Mouse (Mus musculus): ENCODE measurements around the gene Memo1.
"Not testable (repeated sequence)": the region's sequence is repeated elsewhere in the genome, so short reads cannot be mapped to it uniquely, and the experiment has no call there.

Memo1 gene

DNA sequence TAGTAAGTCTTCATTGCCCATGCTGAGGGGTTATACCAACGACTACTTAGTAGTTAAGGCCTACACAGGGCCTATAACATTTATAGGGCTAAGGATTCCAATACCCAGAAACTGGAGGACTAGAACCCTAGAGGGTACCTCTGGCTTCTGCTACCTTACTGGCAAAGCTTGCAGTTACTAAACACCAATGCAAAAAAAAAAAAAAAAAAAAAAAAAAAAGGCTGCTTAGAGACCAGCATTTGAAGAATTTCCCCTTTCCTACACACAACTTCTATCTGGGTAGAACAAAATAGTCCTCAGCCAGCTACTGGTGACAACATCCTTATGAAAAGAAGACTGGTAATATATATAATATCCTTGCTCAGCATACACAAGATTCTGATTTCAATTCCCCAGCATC, 29.7 kb downstream of the Memo1 start:
- in situ Hi-C loops (cut with MboI, MseI), result no loop called here

GRCm38 (mm10) chr17:74265156-74265505, 30.2 kb downstream of the Memo1 start:
- in situ Hi-C loops (cut with MboI, MseI), result no loop called here

DNA sequence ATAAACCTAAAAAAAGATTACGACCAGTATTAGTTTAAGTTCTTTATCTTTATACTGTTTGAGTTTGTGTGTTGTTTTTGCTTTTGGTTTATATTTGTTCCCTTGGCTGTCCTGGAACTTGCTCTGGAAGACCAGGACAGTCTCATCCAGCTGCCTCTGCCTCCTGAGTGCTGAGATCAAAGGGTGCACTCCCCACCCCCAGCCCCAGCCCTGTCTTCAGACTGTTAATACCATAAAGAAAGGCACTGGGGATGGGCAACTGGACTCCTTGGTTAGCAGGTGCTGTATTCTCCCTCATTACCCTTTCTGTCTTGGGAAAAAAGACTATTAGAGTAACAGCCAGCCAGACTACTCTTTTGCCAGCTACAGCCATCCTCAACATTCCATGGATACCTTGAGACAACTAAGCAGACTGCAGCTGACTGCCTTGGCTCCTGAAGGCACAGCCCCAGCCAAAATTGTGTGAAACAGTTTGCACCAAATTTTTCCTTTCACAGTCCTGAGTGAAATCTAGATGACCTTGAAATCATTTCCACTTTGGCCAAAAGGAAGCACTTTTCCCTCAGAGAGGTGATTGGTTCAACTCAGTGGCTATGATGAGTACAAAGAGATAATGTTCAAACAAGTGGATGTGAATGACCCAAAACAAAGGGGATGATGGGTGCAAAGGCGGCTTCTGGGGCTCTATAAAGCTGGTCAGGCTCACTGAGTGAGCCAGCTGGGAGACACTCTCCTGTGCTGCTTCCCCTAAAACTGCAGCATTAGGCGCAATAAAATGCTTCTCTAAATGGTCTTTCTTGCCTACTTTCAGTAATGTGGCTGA, 30.8 kb downstream of the Memo1 start:
- in situ Hi-C loops (cut with MboI, MseI), result no loop called here

DNA sequence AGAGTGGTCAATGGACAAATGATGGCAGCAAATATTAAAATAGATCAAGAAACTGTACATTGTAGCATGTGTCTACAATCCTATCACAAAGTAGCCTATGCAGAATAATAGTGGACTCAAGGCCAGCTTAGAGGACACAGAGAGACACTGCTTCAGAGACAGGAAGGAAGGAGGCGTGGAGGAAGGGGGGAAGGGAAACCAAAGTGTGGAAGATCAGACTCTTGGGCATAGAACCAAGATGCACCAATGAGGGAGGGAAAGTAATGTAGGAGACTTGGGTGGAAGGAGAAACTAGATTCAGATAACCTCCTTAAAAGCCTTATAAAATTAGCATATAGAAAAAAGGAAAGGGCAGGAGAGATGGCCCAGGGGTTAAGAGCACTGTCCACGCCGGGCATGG, 32.9 kb downstream of the Memo1 start:
- in situ Hi-C loops (cut with MboI, MseI), result no loop called here

- in situ Hi-C loops (cut with MboI, MseI), result no loop called here
Observed at GRCm38 (mm10) chr17:74245284-74245683, 50.0 kb downstream of the Memo1 start.

GRCm38 (mm10) chr17:74242788-74243187, 52.5 kb downstream of the Memo1 start:
- in situ Hi-C loops (cut with MboI, MseI), result no loop called here

DNA sequence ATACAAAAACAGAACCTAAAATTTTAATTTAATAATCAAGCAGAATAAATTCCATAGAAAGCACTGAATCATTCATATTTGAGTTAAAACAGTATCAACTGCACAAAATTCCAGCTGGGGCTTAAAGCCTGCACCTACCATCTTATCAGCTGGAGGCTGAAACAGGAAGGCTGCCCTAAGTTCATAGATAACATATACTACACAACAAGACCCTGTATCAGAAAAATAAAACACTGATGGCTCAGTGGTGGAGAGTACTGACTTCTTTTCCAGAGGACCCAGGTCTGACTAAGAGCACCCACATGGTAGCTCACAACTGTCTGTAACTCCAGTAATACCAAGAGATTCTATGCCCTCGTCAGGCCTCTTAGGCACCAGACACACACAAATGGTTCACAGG, 55.0 kb downstream of the Memo1 start:
- in situ Hi-C loops (cut with MboI, MseI), result no loop called here

GRCm38 (mm10) chr17:74228131-74228759, 67.1 kb downstream of the Memo1 start:
- in situ Hi-C loops (cut with MboI, MseI), result loop anchor here in 1 of 2 experiments (5.0 kb wide), 1 partner anchor 59 kb away; no protein-coding TSS in a partner anchor

DNA sequence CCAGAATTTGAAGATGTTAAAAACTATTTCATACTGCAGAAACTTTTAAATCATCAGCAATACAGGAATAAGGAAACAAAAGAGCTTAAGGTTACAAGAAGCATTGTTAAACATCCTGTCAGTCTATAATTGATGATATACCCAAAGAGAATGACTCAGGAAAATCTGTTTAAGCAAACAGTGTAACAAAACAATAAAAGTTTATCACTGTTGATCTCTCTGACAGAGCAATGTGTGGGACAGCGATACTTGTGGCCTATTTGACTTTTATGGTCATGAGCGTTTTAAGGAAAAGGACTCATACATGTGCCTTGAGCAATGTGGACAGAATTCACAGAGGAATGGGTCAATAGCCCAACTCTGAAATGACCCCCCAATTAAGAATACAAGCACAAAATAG, 78.0 kb downstream of the Memo1 start:
- in situ Hi-C loops (cut with MboI, MseI), result no loop called here

DNA sequence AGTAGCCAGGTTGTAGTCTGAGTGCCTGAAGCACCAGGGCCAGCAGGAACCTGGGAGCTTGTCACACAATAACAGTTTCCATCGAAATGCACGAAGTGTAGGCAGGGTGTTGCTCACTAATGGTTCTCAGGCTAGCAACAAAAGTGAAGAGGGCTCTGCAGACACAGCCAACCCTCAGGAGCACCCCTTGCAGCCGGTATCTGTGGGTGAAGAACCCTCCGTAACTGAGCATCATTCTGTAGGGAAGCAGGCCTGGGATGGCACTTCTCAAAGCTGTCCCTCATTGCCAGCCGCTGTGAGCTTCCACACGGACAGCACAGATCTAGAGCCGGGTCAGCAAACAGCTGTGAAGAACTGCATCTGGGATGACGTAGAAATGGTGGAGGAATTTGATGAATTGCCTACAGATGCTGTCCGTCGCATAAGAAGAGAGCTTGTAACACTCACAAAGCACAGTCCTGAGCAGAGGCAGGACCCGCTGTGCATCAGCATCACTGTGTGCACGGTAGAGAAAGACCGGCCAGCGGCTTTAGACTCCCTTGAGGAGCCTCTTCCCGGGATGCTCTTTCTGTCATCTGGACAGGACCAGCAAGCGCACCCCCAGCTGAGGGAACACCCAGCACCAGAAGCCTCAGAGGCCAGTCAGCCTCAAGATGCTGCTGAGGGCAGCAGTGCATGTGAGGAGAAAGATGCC, 82.3 kb downstream of the Memo1 start:
- in situ Hi-C loops (cut with MboI, MseI), result not testable (repeated sequence)

GRCm38 (mm10) chr17:74209143-74209908, 86.0 kb downstream of the Memo1 start:
- in situ Hi-C loops (cut with MboI, MseI), result no loop called here

DNA sequence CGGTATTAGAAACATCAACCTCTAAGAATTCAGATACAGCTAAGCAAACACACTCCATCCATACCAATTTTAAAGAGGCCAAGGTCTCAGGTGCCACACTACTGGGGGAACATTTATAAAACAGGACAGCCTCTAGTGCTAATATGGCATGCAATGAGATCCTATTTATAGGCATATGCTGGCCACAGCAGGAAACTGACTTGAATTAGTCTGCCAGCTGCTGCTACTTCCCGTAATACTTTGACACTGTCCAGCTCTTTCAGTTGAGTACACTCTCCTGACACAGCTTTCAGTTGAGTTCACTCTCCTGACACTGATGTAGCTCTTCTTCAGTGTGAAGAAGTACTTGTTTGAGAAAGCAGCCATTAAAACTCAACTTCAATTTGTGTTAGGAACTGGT, 99.4 kb downstream of the Memo1 start:
- in situ Hi-C loops (cut with MboI, MseI), result no loop called here

GRCm38 (mm10) chr17:74194755-74195154, 100.6 kb downstream of the Memo1 start:
- in situ Hi-C loops (cut with MboI, MseI), result no loop called here

DNA sequence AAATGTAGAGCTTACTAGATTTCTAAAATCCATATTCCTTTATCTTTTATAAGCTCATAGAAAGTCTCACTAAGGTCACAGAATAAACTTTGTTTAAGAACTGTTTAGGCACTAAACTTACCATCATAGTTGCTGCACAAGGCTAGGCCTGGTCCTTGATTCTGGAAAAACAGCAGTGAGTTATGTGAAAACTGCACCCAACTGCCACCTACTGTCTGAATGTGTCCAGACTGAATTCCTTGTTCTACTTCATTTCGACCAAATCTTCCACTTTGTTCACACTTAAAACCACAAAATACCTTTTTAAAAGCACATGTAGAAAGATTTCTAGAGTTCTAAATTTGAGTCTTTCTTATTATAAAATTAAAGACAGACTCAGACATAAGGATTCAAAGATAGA, 101.9 kb downstream of the Memo1 start:
- in situ Hi-C loops (cut with MboI, MseI), result no loop called here

- in situ Hi-C loops (cut with MboI, MseI), result no loop called here
Observed at GRCm38 (mm10) chr17:74191446-74191845, 103.9 kb downstream of the Memo1 start.

DNA sequence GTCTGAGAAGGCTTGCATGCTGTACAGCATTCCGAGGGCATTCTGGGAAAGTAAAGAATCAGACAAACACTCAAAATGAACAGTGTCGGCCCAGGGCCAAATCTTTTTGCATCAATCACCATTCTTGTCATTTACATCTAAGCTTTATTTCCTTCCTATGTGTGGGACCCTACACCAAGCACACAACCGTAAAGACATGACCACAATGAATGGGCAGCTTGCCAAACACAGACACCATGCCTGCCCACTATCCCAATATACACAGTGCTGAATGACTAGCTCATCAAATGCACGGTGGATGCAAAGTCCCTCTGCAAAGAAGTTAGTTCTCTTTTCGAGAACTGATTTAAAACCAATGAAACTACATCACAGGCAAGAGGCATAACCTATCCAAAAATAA, 109.1 kb downstream of the Memo1 start:
- in situ Hi-C loops (cut with MboI, MseI), result no loop called here

- in situ Hi-C loops (cut with MboI, MseI), result no loop called here
Observed at GRCm38 (mm10) chr17:74184739-74185138, 110.6 kb downstream of the Memo1 start.

GRCm38 (mm10) chr17:74180889-74181288, 114.4 kb downstream of the Memo1 start:
- in situ Hi-C loops (cut with MboI, MseI), result no loop called here

DNA sequence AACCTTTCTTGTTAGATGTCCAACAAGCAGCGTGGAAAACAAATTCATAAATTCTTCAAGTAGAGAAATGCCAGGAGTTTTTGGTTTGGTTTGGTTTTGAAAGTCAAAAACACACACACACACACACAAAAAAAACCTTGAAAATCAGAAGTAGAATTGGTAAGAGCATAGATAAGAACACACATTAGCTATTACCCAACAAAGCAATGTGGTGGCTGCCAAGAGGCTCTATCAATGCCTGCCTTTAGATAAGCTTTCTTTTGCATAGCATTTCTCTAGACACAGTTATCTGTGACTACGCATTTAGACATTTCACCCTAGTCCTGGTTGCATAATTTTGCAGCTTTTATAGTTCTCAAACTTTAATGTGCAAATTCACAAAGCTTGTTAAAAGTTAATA, 115.7 kb downstream of the Memo1 start:
- in situ Hi-C loops (cut with MboI, MseI), result not testable (repeated sequence)

GRCm38 (mm10) chr17:74173726-74174125, 121.6 kb downstream of the Memo1 start:
- in situ Hi-C loops (cut with MboI, MseI), result no loop called here

DNA sequence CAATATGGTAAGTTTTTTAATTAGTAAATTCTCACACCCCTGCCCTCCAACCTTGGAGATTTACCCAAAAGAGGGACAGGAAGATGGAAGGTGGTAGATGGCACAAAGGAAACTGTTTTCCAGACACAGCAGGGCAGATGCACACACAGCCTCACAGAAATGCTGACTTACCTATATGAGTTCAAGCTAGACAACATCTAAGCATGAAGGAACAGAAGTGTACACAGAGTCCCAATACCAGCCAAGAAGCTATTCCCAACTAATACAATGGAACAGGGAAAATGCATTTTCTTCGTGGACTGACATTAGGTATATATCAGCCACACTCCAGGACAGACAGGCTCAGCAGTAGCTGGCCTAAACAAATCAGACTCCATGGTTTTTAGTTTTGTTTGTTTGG, 122.5 kb downstream of the Memo1 start:
- in situ Hi-C loops (cut with MboI, MseI), result no loop called here

DNA sequence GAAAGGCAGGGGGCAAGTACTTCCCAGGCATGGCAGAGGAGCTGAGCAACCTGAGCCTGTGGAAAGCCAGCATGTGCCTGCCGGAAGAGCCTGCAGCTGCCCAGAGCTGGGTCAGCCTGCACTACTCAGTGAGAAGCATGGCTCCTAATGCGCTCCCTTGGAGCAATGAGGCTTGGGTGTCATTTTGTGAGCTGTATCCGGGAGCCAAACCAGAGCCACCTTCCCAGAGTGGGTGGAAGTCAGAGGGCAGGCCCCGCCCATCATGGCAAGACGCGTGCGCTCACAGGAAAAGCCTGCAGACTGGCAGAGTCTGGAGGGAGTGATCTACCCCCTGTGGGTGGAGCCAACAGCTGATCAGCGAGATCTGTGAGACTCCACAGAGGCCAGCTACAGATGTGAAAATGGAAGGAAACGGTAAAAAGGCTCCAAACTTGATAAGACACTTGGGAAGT, 135.9 kb downstream of the Memo1 start:
- in situ Hi-C loops (cut with MboI, MseI), result no loop called here

All from T-helper 17 cell (primary cell).